Mouse (Mus musculus): ENCODE results near the gene Cox7a2.

The Cox7a2 gene

DNA sequence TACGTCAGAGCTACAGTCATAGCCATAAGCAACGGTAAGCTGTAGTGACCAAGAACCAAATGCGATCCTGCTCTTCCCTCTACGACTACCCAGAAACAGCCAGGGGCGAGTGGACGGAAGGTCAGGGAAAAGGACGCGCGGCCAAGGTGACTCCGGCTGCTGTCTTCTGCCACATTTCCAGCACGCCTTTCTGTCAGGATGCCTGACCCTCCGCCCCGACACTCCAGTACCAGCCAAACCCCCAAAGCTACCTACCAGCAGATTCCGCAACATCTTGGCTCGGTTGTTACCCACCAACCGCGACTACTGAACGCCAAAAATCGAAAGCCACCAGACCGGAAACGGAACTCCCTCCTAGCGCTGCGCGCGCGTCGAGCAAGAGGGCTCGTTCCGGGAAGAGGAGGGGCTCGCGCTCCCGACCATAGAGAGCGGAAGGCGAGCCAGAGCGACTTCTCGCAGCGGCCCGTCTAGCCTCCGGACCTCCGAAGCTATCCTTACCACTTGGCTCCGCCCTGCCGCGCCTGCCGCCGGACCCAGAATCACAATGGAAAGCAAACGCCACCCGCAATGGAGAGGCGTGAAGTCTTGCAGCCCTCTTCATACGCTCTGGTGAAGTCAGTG lies at the start of gene Cox7a2:
Gene Cox7a2, minus strand, starts transcription at position 494 of the 621 bp plus-strand sequence.
- DNase-seq (ENCODE audit: low spot score in 2 of 2), result peak; percentile 94 to 95

DNA sequence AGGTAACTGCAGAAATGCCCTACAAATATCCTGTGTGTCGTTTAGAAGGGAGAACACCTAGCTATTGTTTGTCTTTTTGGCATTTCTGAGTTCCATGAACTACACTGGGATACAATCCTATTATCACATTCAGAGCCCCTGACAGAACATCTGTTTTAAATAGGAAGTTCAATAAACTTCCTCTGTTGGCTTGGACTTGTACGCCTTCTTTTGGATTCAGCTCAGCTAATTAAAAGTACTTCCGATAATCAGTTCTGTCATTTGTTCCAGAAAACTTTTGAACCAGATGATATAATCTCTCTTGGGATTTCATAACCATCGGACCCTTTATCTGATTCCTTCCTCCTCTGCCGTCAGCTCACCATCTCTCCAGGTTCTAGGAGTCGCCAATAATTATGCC lies 49.7 kb upstream of the Cox7a2 start:
- DNase-seq (ENCODE audit: low spot score in 2 of 2), result no peak

DNA sequence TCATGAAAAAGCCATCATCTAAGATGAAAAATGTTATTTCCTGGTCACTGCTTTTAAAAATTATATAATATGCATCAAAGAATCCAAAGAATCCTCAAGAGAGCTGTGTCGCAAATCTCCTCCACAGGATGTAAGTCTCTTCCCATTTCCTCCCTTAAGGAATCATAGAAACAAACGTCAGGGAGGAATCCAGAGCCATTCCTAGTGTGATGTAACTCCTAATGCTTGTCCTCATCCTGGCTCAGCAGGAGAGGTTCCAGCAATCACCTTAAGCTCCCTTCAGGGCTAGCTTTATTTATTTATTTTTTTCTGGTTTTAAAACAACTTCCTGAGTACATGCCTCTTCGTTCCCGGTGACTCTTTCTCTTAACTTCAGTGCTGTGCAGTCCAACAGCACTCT lies 47.5 kb upstream of the Cox7a2 start:
- DNase-seq (ENCODE audit: low spot score in 2 of 2), result no peak

DNA sequence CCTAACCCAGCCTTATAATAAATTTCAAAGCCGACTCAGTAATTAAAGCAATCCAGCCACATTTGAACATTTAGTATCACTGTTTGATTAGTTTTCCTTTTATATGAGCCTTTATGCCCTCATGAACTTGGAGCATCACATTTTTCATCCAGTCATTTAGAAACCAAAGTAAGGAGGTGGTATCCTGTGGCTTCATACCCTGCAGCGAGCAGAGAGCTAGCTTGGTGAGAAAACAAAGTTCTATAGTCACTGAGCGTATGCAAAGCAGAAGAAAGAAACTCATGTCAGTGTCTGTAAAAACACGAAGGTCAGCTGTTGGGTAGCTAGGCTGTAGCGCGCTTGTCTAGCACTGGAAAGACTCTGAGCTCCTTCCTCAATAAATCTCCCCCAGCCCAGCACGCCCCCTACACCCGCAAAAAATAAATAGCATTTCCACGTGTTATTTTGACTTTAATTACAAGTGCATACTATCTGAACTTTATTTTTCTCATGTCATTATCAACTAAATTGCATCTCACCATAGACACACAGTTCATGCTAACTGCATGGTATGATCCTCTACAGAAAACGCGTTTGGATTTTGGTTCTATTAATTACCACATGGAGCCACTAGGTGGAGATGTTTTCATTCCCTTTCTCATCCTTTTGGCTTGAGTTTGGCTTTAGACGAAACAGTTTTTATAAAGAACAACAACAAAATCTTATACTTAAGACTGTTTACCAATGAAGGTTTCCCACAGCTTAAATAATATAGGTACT lies 46.8 kb upstream of the Cox7a2 start:
- no peak for DNase-seq (ENCODE audit: low spot score in 2 of 2)

DNA sequence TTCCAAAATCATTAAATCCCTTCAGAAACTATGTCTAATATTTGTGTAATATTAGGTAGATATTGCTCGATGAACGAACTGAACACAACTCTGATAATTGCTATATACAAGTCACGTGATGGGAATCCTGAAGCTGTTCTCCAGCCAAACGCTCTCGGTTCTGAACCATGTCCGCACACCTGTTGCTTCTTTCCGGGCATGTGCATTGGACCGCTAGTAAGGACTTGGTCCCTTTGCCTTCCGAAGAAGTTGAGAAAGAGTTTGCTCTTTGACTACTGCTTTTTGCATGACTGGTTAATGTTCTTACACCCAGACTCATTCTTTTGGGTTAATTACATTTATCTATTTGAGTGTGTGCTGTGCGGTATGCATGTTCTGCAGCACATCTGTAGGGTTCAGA lies 45.7 kb upstream of the Cox7a2 start:
- no peak for DNase-seq (ENCODE audit: low spot score in 2 of 2)

GRCm38 (mm10) chr9:79796461-79797135 lies 36.9 kb upstream of the Cox7a2 start:
- no peak for DNase-seq (ENCODE audit: low spot score in 2 of 2)

DNA sequence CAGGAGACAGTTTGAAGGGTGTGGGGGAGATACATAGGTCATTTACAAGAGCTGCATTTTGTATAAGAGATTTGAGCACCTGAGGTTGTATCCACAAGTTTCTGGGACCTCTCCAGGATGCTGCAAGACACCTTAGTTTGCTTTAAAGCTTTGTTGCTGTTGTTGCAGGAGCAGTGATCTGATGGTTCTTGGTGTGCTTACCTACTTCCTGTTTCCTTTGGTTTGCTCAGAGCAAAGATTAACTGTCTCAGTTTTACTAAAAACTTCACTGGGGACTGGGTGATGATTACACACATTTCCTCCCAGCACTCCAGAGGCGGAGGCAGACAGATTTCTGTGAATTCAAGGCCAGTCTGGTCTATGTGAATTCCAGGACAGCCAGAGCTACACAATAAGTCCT lies 35.4 kb upstream of the Cox7a2 start:
- no peak for DNase-seq (ENCODE audit: low spot score in 2 of 2)

DNA sequence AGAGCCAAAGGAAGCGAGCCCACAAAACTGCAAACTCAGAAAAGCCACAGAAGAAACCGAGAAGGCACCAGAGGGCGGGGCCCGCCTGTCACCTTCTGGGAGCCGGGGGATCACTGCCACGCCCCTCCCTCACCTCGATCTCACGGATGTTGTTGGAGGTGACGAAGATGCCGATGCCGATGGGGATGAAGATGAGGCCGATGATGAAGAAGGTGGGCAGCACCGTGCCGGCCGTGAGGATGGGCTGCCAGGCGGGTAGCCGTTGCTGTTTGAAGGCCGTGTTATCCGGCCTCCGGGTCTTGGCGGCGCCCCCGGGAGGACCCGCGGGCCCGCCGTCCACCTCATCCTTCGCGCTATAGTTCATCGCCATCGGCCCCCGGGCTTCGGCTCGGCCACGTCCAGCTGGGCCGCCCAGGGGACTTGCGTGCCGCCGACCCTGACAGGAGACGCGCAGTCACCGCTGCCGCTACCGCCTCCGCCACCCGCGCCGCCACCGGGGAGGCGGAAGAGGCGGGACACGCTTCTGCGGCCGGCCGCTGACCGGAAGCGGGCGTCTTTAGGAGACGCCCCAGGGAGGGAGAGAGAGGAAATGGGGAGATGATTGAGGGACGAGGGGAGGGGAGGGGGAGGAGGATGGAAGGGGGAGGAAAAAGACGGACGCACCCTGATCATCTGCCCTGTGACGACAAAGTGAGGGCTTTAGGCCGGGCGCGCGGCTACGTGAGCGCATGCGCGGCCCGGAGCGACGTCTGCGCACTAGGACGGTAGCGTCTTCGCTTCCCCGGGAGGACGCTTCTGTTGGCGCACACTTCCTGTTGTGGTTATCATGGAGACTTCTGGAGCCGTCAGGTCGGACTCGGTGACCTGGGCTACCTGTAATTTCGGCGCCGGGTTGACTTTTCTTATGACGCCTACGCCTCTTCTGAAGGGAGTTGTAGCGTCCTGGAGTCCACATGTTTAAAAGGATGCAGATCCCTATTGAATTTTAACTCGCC lies 33.5 kb upstream of the Cox7a2 start, which contains the start of gene Tmem30a:
Gene Tmem30a, minus strand, starts transcription at position 667 of the 995 bp plus-strand sequence.
- peak; percentile 92 to 96 for DNase-seq (ENCODE audit: low spot score in 2 of 2)

GRCm38 (mm10) chr9:79785794-79786085 lies 26.1 kb upstream of the Cox7a2 start:
- no peak for DNase-seq (ENCODE audit: low spot score in 2 of 2)

- no peak for DNase-seq (ENCODE audit: low spot score in 2 of 2)
Observed at GRCm38 (mm10) chr9:79784934-79785793, 25.5 kb upstream of the Cox7a2 start.

GRCm38 (mm10) chr9:79784439-79784838 lies 24.8 kb upstream of the Cox7a2 start:
- DNase-seq (ENCODE audit: low spot score in 2 of 2), result no peak

DNA sequence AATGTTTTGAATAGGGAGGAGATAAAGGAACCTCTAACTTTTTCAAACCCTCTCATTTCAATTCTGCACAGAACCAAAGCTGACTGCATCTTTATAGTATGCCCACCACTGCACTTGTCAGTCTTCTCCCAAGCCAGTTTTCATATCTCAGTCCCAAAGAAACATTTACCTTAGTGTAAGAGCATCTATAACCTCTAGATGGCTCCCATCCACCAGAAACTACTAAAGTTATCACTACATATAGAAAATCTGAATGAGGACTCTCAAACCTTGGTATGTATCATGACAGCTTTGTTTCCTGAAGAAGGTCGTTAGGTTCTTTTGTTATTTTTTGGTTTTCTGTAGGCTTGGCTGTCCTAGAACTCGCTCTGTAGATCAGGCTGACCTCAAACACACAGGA lies 19.7 kb upstream of the Cox7a2 start:
- DNase-seq (ENCODE audit: low spot score in 2 of 2), result no peak

DNA sequence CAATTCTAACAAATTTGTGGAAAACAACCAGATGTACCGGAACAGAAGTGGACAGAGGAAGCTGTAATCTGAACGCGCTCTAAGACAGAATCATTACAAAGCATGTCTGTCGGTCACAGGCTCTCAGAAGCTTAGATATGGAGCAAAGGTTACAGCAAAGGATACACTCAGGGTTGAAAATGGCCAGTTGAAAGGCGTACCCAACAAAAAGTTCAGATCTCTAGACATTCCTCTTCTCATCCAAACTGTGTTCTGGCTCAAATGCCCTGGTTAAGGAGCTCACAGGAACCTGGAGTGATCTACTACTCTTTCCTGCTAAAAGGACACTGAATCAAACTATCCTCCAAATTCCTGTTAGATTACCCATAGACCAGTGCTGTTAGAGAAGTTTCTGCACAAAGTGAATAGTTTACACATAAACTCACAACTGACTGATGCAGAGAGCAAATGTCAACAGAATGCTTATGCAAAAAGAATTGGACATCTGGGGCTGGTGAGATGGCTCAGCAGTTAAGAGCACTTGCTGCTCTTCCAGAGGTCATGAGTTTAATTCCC lies 7.4 kb upstream of the Cox7a2 start:
- no peak for DNase-seq (ENCODE audit: low spot score in 2 of 2)

DNA sequence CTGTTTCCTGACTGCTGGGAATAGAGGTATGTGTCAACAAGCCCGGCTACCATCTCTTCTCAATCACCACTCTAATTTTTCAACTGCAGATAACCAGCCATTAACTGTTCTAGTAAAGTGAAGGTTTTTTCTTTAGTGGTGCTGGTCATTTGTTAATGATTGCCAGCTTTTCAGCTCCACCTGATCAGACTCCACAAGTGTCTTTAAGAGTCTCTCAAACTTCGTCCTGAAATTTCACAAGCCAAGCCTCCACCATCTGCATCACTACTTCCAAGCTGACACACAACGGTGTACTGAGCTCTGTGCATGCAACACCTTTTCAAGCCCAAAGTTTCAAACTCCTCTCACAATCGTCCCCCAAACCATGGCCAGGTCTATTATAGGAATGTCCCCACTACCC lies 5.7 kb upstream of the Cox7a2 start:
- DNase-seq (ENCODE audit: low spot score in 2 of 2), result no peak

DNA sequence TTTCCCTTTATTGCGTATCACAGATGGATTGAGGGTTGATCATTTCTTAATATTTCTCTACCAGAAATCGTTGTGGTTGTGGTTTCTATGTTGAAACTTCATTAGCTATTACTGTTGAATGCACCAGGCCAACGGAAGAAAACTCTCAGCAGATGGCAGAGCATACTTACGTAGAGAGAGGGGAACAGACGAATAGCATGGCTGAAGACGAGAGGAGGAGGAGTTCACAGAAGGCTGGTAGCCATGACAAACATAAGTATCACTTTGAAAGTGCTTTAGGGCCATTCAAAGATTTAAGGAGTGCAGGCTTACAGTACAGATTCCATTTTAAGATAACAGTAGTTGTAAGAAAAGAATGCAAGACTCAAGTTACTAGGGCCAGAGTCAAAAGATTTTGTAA lies 2.8 kb upstream of the Cox7a2 start:
- DNase-seq (ENCODE audit: low spot score in 2 of 2), result no peak

DNA sequence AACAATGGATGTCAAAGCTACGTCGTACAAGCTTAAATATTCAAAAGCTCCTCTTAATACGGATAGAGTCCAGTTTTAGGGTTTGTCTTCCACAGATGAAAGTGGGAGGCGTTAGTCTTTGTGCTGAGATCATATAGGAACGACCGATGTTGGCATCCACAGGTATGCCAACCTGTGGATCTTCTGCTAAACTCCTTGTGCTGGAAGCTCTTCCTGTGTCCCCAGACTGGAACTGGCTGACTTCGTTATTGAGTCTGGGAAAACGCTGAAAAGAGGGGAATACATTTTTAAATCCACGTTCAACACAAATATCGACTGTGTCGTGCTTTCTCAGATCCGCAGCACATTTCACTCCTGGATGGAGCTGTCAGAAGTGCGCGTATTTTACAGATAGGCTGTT lies 398 bp upstream of the Cox7a2 start:
- no peak for DNase-seq (ENCODE audit: low spot score in 2 of 2)

DNA sequence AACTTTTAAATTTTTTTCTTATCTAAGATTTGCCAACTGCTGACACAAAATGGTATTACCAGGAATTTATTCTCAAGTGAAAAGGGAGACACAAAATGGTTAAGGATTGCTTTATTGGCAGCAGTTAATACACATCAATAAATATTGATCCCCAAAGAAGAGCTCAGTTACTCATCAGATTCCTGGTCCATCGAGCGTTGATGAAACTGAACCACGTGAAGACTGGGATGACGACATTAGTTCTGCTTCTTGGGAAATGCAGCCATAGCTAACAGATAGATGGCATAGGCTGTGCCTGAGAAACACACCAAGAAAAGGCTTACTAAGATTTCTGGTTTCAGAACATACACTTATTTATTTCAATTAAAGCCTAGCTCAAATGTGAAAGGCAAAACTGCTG lies 4.4 kb downstream of the Cox7a2 start:
- DNase-seq (ENCODE audit: low spot score in 2 of 2), result no peak

DNA sequence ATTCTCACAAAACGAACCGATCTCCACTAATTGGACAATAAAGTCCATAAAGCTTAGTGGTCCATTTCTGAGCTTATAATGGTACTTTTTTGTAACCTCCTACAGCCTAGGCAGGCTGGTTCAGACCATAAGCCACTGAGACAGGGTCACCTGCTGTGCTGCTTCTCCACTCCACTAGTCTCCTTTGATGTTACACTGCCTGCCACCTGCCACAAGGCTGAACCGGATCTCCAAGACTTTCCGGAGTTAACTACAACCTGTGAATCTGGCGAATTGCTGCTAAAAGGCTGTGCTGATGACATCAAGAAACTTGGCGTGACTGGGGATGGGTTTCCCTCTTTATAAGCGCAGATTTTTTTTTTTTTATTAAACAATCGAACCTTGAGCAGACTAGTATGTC lies 7.8 kb downstream of the Cox7a2 start:
- DNase-seq (ENCODE audit: low spot score in 2 of 2), result no peak

GRCm38 (mm10) chr9:79750709-79751108 lies 9.0 kb downstream of the Cox7a2 start:
- DNase-seq (ENCODE audit: low spot score in 2 of 2), result no peak

DNA sequence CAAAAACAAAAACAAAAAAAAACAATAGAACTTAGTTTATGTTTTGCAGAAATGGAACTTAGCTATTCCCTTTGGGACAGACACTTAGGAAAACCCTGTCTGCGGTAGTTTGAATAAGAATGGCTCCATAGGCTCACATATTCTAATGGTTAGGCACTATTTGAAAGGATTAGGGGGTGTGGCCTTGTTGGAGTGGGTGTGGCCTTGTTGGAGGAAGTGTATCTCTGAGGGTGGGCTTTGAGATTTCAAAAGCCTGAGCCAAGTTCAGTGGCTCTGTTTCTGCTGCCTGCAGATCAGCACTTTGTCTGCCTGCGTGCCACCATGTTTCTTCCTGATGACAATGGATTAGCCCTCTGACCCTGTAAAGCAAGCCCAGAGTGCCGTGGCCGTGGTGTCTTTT lies 14.6 kb downstream of the Cox7a2 start:
- no peak for DNase-seq (ENCODE audit: low spot score in 2 of 2)

DNA sequence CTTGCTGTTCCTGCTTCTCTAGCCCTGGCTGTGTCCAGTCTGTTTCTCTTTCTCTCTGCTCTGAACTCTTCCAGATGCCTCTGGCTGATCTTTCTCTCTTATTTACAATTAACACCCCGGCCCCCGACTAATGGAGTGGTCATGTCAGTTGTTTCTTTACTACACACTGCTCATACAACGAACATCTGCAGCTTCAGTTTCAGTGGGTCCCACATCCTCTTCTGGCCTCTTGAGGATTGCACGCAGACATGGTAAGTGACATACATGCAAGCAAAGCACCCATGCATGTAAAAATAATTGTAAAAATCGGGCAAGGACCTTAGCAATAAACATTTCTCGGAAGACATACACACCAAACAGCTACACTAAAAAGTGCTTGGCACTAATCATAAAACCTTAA lies 24.1 kb downstream of the Cox7a2 start:
- DNase-seq (ENCODE audit: low spot score in 2 of 2), result no peak

Measured in right cerebral cortex, postnatal 36 days (tissue).